Comparison of ENCODE assay signal across 8 mouse cellular contexts in genomic region chr16:90453197-90453596, GRCm38 (mm10).
A peak's percentile ranks its signal among the peaks of the same experiment; 100 is the strongest.
DNase-seq lines count a peak whose midpoint lies in the region; ATAC-seq lines count a peak whose summit lies in the region.

No protein-coding gene starts in this region.

- peaks cover 24% of the 10 kb centered on the region for H3K4me1 ChIP-seq in kidney, embryonic 14.5 days (ENCODE audit: control insufficient read depth, insufficient read depth, low read length)
- H3K4me1 ChIP-seq in lung, embryonic 15.5 days, result peaks cover 44% of the 10 kb centered on the region
- H3K4me1 ChIP-seq in liver, embryonic 12.5 days, result peaks cover 7% of the 10 kb centered on the region

- DNase-seq in kidney, adult 8-10 months, result no peak
- DNase-seq in gastrocnemius, adult 18-20 months (ENCODE audit: low spot score), result peak; percentile 16
- peak; percentile 68 for DNase-seq in heart, postnatal 4 days
- DNase-seq in layer of hippocampus, postnatal 10 days (ENCODE audit: low spot score in 2 of 2), result no peak

- no peaks in the 10 kb centered on the region for H3K9me3 ChIP-seq in kidney, embryonic 14.5 days (ENCODE audit: control insufficient read depth, low read length)
- H3K9me3 ChIP-seq in lung, embryonic 15.5 days, result no peaks in the 10 kb centered on the region
- no peaks in the 10 kb centered on the region for H3K9me3 ChIP-seq in liver, embryonic 12.5 days (replicated peaks)

- H3K27me3 ChIP-seq in kidney, embryonic 14.5 days (ENCODE audit: control insufficient read depth, insufficient read depth, low read length), result no peaks in the 10 kb centered on the region
- H3K27me3 ChIP-seq in lung, embryonic 15.5 days, result no peaks in the 10 kb centered on the region
- no peaks in the 10 kb centered on the region for H3K27me3 ChIP-seq in liver, embryonic 12.5 days (replicated peaks)

- H3K9ac ChIP-seq in kidney, embryonic 14.5 days (ENCODE audit: low read depth, low read length), result no peak overlapping the region
- no peak overlapping the region for H3K9ac ChIP-seq in lung, embryonic 15.5 days
- H3K9ac ChIP-seq in liver, embryonic 12.5 days, result no peak overlapping the region

- H3K4me3 ChIP-seq in kidney, embryonic 14.5 days (ENCODE audit: low read length), result no peak overlapping the region
- H3K4me3 ChIP-seq in lung, embryonic 15.5 days, result no peak overlapping the region
- H3K4me3 ChIP-seq in liver, embryonic 12.5 days, result no peak overlapping the region

- 30% methylated on average over 11 of the region's 11 CpGs for WGBS in kidney, embryonic 14.5 days
- WGBS in lung, embryonic 15.5 days, result 16% methylated on average over 11 of the region's 11 CpGs
- 66% methylated on average over 11 of the region's 11 CpGs for WGBS in liver, embryonic 12.5 days (ENCODE audit: insufficient replicate concordance)

- peak overlapping the region; percentile 52; the same call in 1 of the 2 replicates for H3K27ac ChIP-seq in kidney, embryonic 14.5 days (ENCODE audit: low read depth, low read length)
- peak overlapping the region; percentile 83 for H3K27ac ChIP-seq in lung, embryonic 15.5 days
- no peak overlapping the region for H3K27ac ChIP-seq in liver, embryonic 12.5 days

- H3K4me2 ChIP-seq in kidney, embryonic 14.5 days (replicated peaks; ENCODE audit: low read depth, low read length), result no peak overlapping the region
- peak overlapping the region; percentile 7; the same call in 1 of the 2 replicates for H3K4me2 ChIP-seq in lung, embryonic 15.5 days
- H3K4me2 ChIP-seq in liver, embryonic 12.5 days, result no peak overlapping the region

- ATAC-seq in kidney, embryonic 14.5 days (ENCODE audit: low FRiP score, low TSS enrichment), result peak; percentile 76
- peak; percentile 78; the same call in 1 of the 2 replicates for ATAC-seq in lung, embryonic 15.5 days (ENCODE audit: borderline replicate concordance, extremely low read depth, low FRiP score, low TSS enrichment)
- no peak for ATAC-seq in liver, embryonic 12.5 days
- no peak for ATAC-seq in activated CD4-positive, CD25-positive, alpha-beta regulatory T cell, adult 4 months

- peaks cover 26% of the 10 kb centered on the region for H3K36me3 ChIP-seq in kidney, embryonic 14.5 days (ENCODE audit: control insufficient read depth, insufficient read depth, low read length)
- peaks cover 24% of the 10 kb centered on the region; the same call in 1 of the 2 replicates for H3K36me3 ChIP-seq in lung, embryonic 15.5 days
- H3K36me3 ChIP-seq in liver, embryonic 12.5 days, result peaks cover 10% of the 10 kb centered on the region

Comparison
In these comparisons a context has a peak if more than half of its experiments do, and no peak if none do; other contexts are left out.
1. ATAC-seq: peak in kidney, embryonic 14.5 days (single experiment) and lung, embryonic 15.5 days (single experiment); none in liver, embryonic 12.5 days (single experiment) and activated CD4-positive, CD25-positive, alpha-beta regulatory T cell, adult 4 months (single experiment).
2. DNase-seq: peak in gastrocnemius, adult 18-20 months (single experiment) and heart, postnatal 4 days (single experiment); none in kidney, adult 8-10 months (0 of 2) and layer of hippocampus, postnatal 10 days (0 of 2).